Mouse (Mus musculus): ENCODE measurements around the gene Dlgap3.

Gene Dlgap3

GRCm38 (mm10) chr4:127215103-127215502, 46.1 kb downstream of the Dlgap3 start:
- in situ Hi-C loops (cut with MboI; ENCODE audit: unreplicated experiment in 2 of 2), result no loop called here

DNA sequence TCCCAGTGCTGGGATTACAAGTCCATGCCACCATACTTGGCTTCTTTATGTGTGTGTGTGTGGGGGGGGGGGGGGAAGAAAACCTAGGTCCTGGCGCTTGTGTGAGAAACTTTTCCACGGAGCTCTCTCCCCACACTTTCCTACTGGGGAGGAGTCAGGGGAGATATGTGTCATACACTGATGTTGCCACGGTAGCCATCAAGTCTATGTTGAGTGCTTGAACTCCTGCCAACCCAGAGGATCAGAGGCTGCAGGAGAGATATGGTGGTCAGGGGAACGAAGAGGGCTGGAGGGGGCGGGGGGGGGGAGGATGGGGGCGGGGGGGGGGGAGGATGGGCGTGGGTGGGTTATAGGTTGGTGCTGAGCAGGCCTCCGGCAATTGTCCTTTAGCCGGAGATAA, 46.8 kb downstream of the Dlgap3 start:
- in situ Hi-C loops (cut with MboI; ENCODE audit: unreplicated experiment in 2 of 2), result no loop called here

DNA sequence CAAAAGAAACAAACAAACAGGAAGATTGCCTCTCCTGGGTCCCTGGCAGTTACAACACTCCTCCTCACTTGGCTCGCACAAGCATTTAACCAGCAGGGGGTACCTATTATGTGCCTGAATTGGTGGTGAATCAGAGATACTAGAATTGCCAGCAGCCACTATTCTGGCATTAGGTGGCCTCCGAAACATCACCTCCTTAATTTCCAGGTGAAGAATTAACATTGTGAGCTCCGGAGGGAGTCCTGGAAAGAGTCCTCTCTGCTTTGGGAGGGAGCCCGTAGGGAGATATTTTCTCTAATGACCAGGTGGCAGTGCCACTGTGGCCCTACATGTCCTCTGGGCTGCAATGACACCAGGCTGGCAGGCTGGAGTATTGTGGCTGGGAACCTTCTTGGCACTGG, 47.2 kb downstream of the Dlgap3 start:
- in situ Hi-C loops (cut with MboI; ENCODE audit: unreplicated experiment in 2 of 2), result no loop called here

DNA sequence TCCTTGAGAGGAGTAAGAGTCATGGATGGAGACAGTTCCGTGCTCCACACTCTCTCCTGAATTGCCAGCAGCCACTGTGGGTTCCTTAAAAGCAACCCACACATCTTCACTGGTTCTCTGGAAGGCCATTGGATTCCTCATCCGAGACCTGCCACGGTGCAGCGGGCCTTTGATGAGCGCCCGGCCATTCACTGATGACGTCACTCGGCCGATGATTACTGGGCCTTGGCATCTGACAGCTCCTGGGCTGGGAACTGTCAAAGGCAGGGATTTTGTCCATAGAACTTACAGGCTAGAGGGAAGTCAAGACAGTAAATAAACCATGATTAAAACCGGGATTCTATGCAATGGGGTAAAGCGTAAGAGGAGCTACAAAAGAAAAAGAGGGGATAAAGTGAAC, 48.0 kb downstream of the Dlgap3 start:
- in situ Hi-C loops (cut with MboI; ENCODE audit: unreplicated experiment in 2 of 2), result no loop called here

- in situ Hi-C loops (cut with MboI; ENCODE audit: unreplicated experiment in 2 of 2), result no loop called here
These were observed 54.3 kb downstream of the Dlgap3 start for GRCm38 (mm10) chr4:127223291-127223690.

- in situ Hi-C loops (cut with MboI; ENCODE audit: unreplicated experiment in 2 of 2), result no loop called here
These were observed 54.8 kb downstream of the Dlgap3 start for GRCm38 (mm10) chr4:127223755-127224154.

DNA sequence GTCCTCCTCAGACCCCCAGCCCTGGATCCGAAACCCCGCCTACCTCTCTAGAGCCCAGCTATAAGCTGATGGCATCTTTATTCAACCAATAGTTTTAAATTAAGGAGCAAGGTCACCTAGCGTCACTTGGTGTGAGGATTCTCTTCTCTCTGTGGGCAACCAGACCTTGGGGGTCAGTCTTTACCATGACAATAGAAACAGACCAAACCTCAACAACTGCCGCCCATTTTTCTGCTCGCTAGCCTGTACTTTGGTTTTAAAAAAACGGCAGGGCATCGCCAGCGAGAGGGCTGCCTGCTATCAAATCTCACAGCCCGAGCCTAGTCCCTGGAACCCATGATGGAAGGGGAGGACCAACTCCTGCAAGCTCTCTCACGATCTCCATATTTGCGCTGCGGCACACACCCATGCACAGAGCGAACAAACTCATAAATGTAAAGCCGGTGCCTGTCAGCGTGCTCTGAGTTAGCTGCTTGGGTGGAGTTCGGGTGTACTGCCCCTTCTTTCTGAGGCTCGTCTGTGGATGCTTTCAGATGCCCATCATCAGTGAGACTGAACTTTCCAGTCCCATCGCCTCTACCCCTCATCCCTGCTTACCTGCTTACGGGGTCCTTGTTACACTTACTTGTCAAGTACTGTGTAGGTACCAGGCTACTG, 55.6 kb downstream of the Dlgap3 start:
- in situ Hi-C loops (cut with MboI; ENCODE audit: unreplicated experiment in 2 of 2), result loop anchor here (25.0 kb wide), 4 partner anchors 162 to 1388 kb away; partner anchors contain the start of genes Clspn (in 1 of the 2), Tfap2e (in 1 of the 2), Tlr12 (in 1 of the 2) and Zmym1 (in 1 of the 2)

GRCm38 (mm10) chr4:127226067-127226466, 57.1 kb downstream of the Dlgap3 start:
- in situ Hi-C loops (cut with MboI; ENCODE audit: unreplicated experiment in 2 of 2), result loop anchor here (25.0 kb wide), 4 partner anchors 164 to 1386 kb away; partner anchors contain the start of genes Clspn (in 1 of the 2), Tfap2e (in 1 of the 2), Tlr12 (in 1 of the 2) and Zmym1 (in 1 of the 2)

DNA sequence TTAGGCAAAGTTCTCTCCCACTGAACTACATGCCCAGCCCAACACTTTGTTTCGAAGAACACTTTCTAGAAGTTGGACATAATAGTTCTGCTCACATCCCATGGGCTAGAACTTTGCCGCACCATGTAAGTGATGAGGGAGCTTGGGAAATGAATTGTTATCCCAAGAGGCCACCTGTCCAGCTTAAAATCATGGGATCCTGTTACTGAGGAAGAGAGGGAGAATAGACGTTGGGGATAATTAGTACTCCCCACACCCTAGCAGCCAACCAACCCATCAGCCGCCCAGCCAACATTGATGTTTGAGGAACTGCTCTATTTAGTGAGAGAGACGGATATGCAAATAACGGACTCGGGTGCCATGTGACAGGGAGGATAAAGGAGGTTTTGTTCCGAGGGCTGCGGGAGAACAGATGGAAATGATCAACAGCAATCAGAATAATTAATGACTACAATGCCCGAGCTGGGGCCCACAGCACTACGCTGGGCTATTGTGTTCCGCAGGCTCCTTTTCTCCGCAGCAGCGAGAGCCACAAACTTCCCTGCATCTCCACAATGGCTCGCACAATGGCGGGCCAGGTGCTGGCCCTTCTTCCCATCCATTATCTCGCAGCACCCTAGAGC, 58.2 kb downstream of the Dlgap3 start:
- in situ Hi-C loops (cut with MboI; ENCODE audit: unreplicated experiment in 2 of 2), result loop anchor here (25.0 kb wide), 4 partner anchors 165 to 1385 kb away; partner anchors contain the start of genes Clspn (in 1 of the 2), Tfap2e (in 1 of the 2), Tlr12 (in 1 of the 2) and Zmym1 (in 1 of the 2)

DNA sequence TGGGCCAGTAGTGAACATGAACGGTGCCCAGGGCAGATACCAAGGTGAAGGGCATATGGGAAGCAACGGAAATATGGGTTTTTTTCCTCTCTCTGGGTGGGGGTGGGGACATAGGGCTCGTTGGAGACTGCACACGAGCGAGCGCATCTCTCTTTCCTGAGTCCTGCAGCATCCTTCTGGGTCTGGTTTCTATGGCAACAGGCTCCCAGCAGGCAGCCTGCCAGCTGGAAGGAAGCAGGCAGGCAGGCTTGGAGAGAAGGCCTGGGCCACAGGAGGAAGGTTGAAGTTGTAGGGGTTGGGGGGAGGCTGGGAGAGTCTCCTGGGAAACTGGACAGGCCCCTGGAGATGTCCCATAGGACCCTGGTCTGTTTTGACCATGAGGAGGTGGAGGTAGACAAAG, 63.0 kb downstream of the Dlgap3 start:
- in situ Hi-C loops (cut with MboI; ENCODE audit: unreplicated experiment in 2 of 2), result loop anchor here (10.0 to 25.0 kb wide), 5 partner anchors 107 to 1380 kb away; partner anchors contain the start of genes Clspn (in 1 of the 2), Tfap2e (in 1 of the 2), Tlr12 (in 1 of the 2) and Tmem35b (in 1 of the 2)

GRCm38 (mm10) chr4:127232551-127232950, 63.5 kb downstream of the Dlgap3 start:
- in situ Hi-C loops (cut with MboI; ENCODE audit: unreplicated experiment in 2 of 2), result loop anchor here (10.0 to 25.0 kb wide), 5 partner anchors 108 to 1380 kb away; partner anchors contain the start of genes Clspn (in 1 of the 2), Tfap2e (in 1 of the 2), Tlr12 (in 1 of the 2) and Tmem35b (in 1 of the 2)

- in situ Hi-C loops (cut with MboI; ENCODE audit: unreplicated experiment in 2 of 2), result loop anchor here (10.0 to 25.0 kb wide), 5 partner anchors 109 to 1379 kb away; partner anchors contain the start of genes Clspn (in 1 of the 2), Tfap2e (in 1 of the 2), Tlr12 (in 1 of the 2) and Tmem35b (in 1 of the 2)
These were observed 64.6 kb downstream of the Dlgap3 start for GRCm38 (mm10) chr4:127233416-127234125.

DNA sequence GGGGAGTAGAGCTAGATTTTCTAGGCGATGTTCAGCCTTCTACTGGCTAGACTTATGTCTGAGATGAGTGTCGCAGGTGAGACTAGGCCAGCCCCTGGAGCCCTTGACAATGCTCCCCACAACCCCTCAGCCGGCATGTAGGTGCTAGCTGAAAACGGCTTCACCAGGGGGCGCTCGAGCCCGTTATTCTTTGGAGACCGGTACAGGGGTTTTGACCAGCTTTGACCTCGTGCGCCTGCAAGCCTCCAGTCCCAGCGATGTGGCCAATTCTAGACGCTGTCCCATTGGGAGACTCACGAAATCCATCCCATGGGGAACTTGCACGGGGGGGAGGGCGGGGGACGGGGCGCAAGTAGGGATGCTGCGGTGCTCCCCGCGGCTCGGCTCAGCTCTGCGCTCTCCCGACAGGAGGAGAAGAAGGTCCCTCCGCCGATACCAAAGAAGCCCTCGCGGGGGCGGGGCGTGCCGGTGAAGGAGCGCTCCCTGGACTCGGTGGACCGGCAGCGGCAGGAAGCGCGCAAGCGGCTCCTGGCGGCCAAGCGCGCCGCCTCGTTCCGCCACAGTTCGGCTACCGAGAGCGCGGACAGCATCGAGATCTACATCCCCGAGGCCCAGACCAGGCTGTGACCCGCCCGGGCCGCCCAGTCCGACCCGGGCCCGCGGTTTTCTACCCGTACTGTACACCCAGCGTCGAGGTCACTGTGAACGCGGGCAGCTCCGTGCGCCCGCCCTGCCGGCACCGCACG, 66.9 kb downstream of the Dlgap3 start:
- in situ Hi-C loops (cut with MboI; ENCODE audit: unreplicated experiment in 2 of 2), result loop anchor here (5.0 to 25.0 kb wide), 6 partner anchors 86 to 1376 kb away; partner anchors contain the start of genes Clspn (in 1 of the 2), Tfap2e (in 1 of the 2), Tlr12 (in 1 of the 2) and Tmem35b (in 1 of the 2)

DNA sequence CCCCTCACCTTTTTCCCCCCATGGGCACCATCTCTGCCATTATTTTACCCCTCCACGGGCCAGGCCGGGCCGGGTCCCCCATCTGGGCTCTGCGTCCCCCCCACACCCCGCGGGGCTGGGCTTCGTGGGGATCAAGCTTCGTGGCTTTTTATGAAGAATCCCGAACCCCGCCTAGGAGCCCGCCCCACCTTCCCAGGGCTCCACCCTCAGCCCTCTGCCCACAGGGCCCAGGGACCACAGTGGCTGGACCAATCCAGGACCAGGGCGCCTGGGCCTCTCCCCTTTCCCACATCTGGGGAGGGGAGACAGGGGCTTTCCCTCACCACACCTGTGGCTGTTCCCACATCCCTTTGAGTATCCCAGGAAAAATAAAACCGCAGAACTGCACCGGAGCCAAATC, 67.6 kb downstream of the Dlgap3 start:
- in situ Hi-C loops (cut with MboI; ENCODE audit: unreplicated experiment in 2 of 2), result loop anchor here (5.0 to 25.0 kb wide), 6 partner anchors 86 to 1376 kb away; partner anchors contain the start of genes Clspn (in 1 of the 2), Tfap2e (in 1 of the 2), Tlr12 (in 1 of the 2) and Tmem35b (in 1 of the 2)

DNA sequence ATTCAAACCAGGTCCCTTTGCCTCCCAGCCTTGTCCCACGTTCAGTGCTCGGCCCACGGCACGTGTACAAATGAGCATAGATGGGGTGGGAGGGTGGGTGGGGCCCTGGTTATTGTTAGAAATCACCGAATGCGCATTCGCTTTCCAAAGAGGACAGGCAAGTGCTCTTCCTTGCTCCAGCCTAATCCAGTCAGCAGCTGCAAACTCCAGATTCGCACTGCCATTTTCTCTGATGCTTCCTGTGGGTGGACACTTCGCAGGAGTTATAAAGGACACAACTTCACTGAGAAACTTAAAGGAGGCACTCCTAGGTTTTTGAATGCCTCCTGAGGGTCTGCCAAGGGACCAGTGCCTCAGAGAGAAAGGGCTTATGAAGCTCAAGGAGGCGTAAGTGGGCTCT, 68.3 kb downstream of the Dlgap3 start:
- in situ Hi-C loops (cut with MboI; ENCODE audit: unreplicated experiment in 2 of 2), result loop anchor here (5.0 to 25.0 kb wide), 6 partner anchors 85 to 1375 kb away; partner anchors contain the start of genes Clspn (in 1 of the 2), Tfap2e (in 1 of the 2), Tlr12 (in 1 of the 2) and Tmem35b (in 1 of the 2)

DNA sequence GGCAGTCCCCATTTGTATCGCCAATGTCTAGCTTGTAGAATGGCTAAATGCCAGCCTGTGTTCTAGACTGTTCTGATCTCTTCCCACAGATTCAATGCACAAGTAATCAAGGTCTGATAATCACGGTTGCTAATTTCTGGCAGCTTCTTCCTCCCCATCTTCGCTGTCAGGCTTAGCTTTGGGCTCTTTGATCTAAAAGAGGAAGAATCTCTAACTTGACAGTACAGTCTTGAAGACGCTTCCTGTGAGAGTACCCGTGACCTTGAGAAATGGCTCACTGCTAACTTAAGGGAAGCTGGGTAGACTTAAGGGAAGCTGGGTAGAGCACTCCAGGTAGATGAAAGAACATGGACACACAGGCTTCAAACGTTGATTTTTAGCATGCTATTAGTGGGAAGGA, 73.7 kb downstream of the Dlgap3 start:
- in situ Hi-C loops (cut with MboI; ENCODE audit: unreplicated experiment in 2 of 2), result loop anchor here (5.0 to 25.0 kb wide), 9 partner anchors 80 to 1370 kb away; partner anchors contain the start of genes Clspn (in 2 of the 2), AU040320 (in 1 of the 2), Ncdn (in 1 of the 2) and Sfpq (in 1 of the 2)

DNA sequence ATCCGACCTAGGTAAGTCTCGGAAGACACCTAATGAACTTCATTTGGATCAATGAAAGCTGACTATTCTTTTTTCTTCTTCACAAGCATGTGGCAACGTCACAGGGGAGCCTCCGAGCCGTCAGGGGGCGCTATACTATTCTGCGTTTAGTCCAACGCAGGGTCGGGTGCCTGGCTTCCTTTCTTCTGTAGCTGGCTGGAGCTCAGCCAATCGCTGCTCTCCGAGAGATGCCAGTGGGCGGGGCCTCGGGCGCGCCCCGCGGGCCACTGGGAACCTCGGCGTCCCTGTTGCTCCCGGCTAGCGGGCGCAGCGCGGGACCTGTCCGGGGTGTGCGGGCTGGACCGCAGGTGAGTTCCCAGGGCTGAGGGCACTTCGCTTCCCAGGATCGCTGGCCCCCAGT, 74.5 kb downstream of the Dlgap3 start, which contains the start of gene Smim12:
TSS of gene Smim12 (plus strand) at position 233 of the 400 bp plus-strand sequence.
- in situ Hi-C loops (cut with MboI; ENCODE audit: unreplicated experiment in 2 of 2), result loop anchor here (5.0 to 25.0 kb wide), 9 partner anchors 79 to 1369 kb away; partner anchors contain the start of genes Clspn (in 2 of the 2), AU040320 (in 1 of the 2), Ncdn (in 1 of the 2) and Sfpq (in 1 of the 2)

GRCm38 (mm10) chr4:127243953-127244352, 74.9 kb downstream of the Dlgap3 start:
- in situ Hi-C loops (cut with MboI; ENCODE audit: unreplicated experiment in 2 of 2), result loop anchor here (5.0 to 25.0 kb wide), 9 partner anchors 78 to 1368 kb away; partner anchors contain the start of genes Clspn (in 2 of the 2), AU040320 (in 1 of the 2), Ncdn (in 1 of the 2) and Sfpq (in 1 of the 2)

All from v-Abl transformed pro-B cells (cell line).